Mouse (Mus musculus) induced T-regulatory cell, adult 2 months (primary cell): ENCODE measurements at regions not wholly inside any gene's neighbourhood (a gene's known extent, or its start where the extent isn't known, plus 50 kb on each side); places are given as distances from the start of the nearest gene placed in this dataset.
A peak's percentile ranks its signal among the peaks of the same experiment; 100 is the strongest.

Source experiments
- DNase-seq: peaks from one replicate; pipeline ENCODE4 v3.0.0-alpha.2; 2012; ENCODE audit warnings: low read depth

GRCm38 (mm10) chr7:116857141-116857540 lies 353.0 kb downstream of the Nucb2 start:
- no peak for DNase-seq

DNA sequence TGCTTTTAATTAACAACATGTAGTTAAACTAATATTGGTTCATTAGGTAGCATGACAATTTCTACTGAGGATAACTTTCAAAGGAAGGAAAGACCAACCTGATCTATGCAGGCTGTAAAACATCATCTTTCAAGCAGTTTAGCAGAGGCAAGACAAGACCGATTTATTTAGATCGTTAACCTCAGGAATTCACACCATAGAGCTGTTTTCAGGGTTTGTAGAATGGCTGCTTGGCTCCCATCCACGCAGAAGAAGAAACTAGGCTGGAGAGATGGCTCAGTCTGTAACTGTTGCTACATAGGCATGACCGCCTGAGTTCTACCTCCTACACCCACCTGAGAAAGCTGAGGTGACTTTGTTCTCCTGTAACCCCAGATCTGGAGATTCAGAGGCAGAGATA lies 353.6 kb downstream of the Nucb2 start:
- no peak for DNase-seq

DNA sequence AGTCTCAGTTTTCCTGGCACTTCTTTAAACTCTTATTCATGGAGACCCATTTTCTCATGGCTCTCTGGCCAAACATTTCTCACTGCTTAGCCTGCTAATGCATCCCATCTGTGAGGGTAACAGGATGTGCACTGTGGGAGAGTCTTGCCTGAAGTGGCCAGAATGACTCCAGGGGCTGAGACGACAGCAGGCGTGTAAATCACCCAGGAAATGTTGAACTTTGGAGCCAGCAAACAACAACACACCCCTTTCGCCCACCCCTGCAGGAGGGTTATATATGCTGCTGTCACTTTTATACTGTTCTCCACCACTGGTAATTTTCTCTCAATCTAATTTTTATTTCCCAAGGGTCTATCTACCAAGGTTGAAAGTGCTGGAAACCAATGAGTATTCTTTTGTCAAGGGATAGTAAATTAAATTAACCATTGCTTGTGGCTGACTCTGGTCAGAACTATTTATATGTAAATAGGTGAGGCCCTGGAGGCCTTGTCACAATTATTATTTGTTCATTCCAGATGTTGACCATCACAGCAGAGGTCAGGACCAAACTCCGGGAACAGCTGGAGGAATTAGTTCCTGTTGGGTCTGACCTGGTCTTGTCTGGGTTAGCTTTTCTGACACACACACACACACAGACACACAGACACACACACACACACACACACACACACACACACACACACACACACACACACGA lies 378.2 kb downstream of the Nucb2 start:
- DNase-seq, result no peak

GRCm38 (mm10) chr7:116893846-116894245 lies 389.7 kb downstream of the Nucb2 start:
- DNase-seq, result no peak

- DNase-seq, result no peak
Observed at GRCm38 (mm10) chr7:116915797-116916196, 411.6 kb downstream of the Nucb2 start.

GRCm38 (mm10) chr7:116917921-116918670 lies 413.9 kb downstream of the Nucb2 start:
- no peak for DNase-seq

DNA sequence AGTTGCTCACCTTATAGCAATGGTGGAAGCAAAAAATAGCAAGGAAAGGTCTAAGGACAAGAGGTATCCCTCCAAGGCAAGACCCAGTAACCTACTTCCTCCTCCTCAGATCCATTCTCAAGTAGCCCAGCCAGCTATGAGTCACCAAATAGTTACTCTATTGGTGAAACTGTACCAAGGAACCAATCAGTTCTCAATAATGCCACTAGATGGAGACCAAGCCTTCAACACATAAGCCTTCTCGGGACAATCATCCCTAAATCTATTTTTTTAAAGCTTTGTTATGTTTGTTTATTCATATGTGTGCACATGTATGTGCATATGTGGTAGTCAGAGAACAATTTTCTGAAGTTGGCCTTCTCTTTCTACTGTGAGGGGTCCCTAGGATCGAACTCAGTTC lies 434.3 kb upstream of the Xylt1 start:
- no peak for DNase-seq

DNA sequence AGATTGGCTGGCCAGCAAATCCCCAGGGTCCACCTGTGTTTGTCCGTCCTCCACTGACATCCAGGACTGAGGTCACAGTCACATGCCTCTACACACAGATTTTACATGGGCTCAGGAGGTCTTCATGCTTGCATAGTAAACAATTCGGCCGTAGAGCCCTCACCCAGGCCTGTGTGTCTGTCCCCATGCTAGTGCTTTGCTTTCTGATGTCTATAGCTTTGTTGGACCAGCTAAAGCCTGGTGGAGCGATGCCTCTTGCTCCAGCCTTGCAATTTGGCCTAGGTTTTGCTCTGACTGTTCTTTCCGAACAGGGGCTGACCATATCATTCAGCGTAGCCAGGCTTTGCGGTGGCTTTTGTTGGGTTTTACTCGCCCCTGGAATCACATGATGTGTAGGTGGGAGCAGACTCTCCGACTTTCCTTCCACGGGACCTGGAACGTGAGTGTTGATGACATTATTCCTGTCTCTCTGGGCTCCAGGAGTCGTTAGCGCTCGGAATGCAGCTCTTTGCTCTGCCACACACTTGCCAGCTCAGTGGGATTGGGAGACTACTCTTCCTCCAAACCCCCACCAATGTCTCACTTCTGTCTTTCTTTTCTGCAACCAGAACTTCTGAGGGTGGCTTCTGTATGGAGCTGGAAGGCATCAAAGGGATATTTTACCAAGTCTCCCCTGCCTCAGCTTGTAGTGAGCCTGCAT lies 421.4 kb upstream of the Xylt1 start:
- no peak for DNase-seq

DNA sequence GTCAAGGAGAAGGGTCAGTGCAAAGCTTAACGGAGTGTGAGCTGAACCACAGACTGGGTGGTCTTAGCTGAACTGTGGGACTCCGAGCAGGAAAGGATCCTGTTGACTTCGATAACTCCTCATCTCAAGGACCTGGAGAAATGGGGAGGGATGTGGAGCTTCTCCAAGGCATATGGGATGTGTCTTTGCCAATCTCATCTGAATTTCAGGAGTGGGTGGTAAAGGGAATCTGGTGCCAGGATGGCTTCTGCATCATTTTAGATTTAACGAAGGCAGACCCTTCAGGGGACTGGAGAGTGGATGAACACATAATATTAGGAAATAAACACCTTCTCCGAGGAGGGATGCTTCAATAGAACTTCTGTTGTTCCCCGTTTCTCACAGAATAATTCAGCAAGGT lies 416.9 kb upstream of the Xylt1 start:
- DNase-seq, result no peak

DNA sequence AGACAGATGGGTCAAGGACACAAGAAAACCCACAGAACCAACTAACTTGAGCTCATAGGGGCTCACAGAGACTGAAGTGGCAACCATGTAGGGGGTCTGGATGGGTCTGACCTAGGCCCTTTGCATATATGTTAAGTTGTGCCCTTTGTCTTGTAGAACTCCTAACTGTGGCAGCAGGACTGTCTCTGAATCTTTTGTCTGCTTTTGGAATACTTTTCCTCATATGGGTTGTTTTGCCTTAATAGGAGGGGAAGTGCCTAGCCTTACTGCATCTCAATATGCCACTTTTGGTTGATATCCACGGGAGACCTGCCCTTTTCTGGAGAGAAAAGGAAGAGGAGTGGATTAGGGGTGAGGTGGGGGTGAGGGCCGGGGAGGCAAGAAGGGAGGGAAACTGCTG lies 389.4 kb upstream of the Xylt1 start:
- DNase-seq, result no peak

- DNase-seq, result no peak
Observed at GRCm38 (mm10) chr7:116992166-116992565, 388.6 kb upstream of the Xylt1 start.

GRCm38 (mm10) chr7:116995770-116996169 lies 385.0 kb upstream of the Xylt1 start:
- no peak for DNase-seq

DNA sequence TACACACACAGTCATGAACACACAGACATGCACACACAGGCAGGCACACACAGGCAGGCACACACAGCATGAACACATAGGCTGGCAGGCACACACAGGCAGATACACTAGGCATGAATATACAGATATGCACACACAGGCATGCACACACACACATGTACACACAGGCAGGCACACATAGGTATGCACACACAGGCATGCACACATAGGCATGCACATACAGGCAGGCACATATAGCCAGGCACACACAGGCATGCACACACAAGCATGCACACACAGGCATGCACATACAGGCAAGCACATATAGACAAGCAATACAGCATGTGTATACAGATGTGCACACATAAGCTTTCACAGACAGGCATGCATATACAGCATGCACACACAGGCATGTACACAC lies 377.6 kb upstream of the Xylt1 start:
- no peak for DNase-seq

- no peak for DNase-seq
Observed at GRCm38 (mm10) chr7:117018349-117018748, 362.4 kb upstream of the Xylt1 start.

- no peak for DNase-seq
Observed at GRCm38 (mm10) chr7:117021716-117022115, 359.1 kb upstream of the Xylt1 start.

DNA sequence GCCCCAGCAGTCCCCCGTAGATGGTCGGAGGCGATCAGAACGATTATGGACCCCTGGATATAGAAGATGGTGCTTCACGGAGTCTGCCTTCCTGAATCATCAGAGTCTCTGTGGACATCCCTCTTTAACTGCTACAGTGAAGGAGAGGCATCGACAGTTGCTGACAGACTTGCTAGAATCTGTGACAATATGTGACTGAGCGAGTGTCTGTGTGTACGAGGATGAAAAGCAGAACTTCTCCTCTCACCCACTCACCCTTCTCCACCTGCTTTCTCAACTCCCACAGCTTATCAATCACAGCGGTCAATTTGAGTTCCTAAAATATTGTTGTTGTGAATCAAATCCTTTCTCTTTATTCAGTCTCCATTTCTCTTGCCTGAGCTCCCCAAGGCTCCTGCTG lies 335.9 kb upstream of the Xylt1 start:
- no peak for DNase-seq

DNA sequence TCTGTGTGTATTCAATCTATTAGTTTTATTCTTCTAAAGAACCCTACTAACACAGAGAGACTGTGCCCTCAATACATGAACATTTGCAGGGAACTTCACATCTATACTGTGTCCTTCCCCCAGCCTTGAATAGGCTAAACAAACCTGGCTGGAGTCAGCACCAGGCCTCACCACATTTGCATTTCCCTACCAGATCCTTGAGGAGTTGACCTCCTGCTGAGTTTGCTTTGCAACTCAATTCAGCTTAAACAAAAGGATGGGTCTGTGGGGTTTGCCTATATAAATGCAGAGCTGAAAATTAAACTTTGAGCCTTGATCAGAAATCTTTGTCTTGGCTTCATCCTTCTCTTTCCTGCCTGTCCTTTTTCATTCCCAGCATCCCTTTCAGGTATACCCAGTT lies 331.5 kb upstream of the Xylt1 start:
- DNase-seq, result no peak

GRCm38 (mm10) chr7:117065771-117066170 lies 315.0 kb upstream of the Xylt1 start:
- DNase-seq, result no peak

- peak; percentile 73 for DNase-seq
Observed at GRCm38 (mm10) chr7:117090911-117091550, 289.7 kb upstream of the Xylt1 start.

- no peak for DNase-seq
Observed at GRCm38 (mm10) chr7:117092860-117093259, 287.9 kb upstream of the Xylt1 start.

GRCm38 (mm10) chr7:117097618-117098017 lies 283.2 kb upstream of the Xylt1 start:
- no peak for DNase-seq

- no peak for DNase-seq
Observed at GRCm38 (mm10) chr7:117099041-117099440, 281.7 kb upstream of the Xylt1 start.

DNA sequence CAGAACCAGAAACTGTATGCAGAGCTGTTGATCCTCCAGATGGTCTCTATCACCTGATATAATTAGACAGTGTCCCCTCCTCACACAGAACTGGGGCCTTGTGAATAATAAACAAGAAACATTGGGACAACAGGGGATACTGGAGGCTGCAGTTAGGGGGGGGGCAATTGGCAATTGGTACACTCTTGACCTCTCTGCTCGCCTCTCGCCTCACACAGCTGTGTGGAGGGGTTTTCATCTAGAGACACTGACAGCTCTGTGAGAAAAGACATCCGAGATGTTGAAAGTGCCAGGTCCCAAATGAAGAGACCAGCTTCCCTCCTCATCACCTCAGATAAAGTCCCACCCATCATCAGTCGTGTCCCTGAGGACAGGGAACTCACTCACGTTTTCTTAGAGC lies 277.7 kb upstream of the Xylt1 start:
- DNase-seq, result no peak
